Mouse (Mus musculus) frontal cortex, postnatal 25 days (tissue): ENCODE data around the gene Mfsd12.

Experiments used
- DNase-seq, 2 experiments: peaks; one replicate each; pipeline ENCODE4 v3.0.0; 2022; ENCODE audit warnings: low spot score in 2 of 2

The Mfsd12 gene

DNA sequence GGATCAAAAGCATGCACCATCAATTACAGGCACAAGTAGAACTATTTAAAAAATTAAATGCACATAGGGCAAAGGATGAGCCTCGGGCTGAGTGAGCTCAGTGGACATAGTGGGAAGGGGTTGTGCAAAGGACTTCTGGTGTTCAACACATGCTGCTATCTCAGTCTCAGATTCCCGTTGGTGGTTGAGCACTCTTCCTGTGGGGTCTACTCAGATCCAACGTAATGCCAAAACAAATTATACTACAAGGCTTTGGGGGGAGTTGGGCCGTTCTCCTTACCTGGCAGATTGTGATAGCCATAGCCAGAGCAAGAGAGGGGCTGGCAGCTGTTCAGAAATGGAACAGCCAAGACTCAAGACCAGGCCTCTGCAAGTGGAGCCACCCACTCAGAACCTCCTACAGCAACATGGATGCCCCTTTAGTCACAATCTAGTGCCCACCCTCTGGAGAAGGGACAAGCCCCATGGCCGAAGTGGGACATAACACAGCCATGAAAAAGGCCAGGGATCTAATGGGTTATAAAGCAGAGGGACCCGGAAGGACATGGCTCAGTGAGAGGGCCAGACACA is 22.6 kb downstream of the Mfsd12 start:
- no peak for DNase-seq

DNA sequence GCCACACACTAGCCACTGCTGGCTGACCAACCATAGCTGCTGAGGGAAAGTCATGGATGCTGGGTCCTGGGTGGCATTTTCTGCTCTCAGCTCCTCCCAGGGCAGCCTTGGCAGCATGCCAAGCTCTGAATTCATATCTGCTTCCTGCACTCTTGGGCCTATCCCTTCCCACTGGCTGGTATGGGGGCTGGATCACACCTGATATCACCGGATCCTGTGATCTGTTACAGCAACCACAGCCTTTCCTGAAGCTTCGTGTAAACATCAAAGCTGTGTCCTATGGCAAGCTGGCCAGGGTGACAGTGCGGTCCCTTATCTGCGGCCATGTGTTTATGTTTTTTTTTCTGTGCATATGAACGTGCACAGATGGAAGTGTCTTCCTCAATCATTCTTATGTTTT is 24.7 kb downstream of the Mfsd12 start:
- no peak for DNase-seq

DNA sequence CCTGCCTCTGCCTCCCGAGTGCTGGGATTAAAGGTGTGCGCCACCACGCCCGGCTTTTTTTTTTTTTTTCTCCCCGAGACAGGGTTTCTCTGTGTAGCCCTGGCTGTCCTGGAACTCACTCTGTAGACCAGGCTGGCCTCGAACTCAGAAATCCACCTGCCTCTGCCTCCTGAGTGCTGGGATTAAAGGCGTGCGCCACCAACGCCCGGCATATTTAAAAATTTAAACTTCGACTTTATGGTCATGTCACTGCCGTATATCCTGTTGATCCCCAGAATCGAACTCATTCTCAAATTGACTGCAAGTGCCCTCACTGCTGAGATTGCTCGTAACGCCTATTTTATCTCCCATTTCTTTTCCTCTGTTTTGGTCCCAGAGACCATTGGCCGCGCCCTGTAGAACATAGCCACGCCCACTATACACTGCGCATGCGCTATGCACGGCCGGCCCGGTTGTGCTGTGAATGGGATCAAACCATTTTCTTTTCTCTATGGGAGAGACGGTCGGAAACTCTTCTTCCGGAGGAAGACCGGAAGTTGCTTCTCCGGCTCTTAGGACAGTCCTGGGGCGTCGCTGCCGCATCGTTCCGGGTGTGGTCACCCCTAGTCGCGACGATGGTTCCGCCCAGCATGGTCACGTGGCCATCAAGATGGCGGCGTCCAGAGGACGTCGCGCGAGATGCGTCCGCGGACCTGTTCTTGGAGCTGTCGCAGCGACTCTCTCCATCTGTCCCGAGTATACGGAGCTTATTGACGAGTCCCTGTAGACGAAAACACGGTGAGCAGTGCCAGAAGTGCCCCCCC is 26.7 kb downstream of the Mfsd12 start, which contains the start of the genes Dohh and Gm48551:
TSS of gene Dohh (plus strand) at position 627 of the 803 bp plus-strand sequence.
TSS of gene Gm48551 (plus strand) at position 665 of the 803 bp plus-strand sequence.
- peak; percentile 98 to 99 for DNase-seq

DNA sequence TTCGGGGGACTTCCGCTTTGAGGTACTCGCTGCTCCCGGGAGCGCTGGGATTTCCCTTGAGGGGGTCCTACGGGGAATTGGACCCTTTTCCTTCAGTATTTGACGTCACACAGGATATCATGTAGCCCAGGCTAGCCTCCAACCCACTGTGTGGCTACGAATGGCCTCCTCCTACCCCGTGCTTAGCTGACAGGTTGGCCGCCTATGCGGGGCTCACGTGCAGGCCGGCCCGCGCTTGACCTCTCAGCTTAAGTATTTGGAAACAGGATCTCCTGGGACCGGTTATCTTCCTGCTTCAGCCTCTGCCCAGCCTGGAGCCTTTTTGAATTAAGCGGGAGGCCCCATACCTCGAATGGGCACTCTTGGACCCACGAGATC is 27.3 kb downstream of the Mfsd12 start:
- no peak for DNase-seq

DNA sequence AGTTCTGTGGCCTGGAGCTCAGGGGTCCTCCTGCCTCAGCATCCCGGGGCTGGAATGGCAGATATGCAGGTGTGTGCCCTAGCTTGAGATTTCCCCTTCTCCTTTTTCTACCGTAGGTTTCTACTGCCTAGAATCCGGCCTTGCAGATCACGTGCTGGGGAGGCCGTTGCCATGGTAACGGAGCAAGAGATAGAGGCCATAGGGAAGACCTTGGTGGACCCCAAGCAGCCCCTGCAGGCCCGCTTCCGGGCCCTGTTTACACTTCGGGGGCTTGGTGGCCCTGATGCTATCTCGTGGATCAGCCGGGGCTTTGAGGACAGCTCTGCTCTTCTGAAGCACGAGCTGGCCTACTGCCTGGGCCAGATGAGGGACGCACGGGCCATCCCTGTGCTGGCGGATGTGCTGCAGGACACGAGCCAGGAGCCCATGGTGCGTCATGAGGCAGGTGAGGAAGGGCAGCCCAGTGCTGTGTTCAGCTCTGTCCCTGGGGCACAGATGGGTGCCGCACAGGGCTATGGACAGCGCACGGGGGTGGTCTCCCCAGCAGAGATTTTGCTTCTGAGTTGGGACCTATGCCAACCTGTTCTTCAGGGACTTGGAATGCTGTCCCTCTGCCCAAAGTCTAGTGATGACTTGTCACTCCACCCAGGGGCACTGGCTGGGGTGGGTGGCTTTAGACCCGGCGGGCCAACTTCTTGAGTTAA is 28.5 kb downstream of the Mfsd12 start:
- DNase-seq, result no peak

DNA sequence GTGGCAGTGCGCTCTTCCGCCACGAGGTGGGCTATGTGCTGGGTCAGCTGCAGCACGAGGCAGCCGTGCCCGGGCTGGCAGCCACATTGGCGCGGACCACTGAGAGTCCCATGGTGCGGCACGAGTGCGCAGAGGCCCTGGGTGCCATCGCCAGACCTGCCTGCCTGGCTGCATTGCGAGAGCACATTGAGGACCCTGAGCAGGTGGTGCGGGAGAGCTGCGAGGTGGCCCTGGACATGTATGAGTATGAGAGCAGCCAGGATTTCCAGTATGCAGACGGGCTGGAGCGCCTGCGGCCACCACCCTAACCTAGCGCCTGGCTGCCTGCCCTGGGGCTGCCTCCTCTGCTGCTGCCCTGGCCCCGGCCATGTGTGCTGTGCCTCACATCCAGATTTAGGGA is 30.4 kb downstream of the Mfsd12 start:
- DNase-seq, result no peak

DNA sequence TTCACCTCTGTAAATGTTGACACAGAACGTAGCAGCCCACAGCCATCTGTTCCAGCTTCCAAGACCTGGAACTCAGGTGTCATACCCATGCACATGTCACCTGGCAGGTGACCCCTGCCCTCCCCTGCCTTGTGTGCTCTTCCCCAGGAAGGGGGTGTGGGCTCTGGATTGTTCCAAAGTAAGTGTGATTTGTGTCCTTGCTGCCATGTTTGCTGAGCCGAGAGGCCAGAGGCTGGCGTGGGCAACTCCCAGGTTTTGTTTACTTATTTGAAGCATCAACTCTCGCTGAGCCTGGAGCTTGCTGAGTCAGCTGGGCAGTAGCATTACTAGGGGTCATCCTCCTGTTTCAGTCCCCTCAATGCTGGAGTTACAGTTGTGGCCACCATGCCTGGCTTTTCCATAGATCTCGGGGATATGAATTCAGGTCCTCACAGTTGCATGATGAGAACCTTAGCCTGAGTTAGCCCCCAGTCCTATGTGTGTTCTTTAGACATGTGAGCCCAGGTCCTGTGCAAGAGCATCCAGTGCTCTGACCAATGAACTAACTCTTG is 31.3 kb downstream of the Mfsd12 start, which contains the start of gene Gm48552:
TSS of gene Gm48552 (plus strand) at position 501 of the 551 bp plus-strand sequence.
- DNase-seq, result no peak

DNA sequence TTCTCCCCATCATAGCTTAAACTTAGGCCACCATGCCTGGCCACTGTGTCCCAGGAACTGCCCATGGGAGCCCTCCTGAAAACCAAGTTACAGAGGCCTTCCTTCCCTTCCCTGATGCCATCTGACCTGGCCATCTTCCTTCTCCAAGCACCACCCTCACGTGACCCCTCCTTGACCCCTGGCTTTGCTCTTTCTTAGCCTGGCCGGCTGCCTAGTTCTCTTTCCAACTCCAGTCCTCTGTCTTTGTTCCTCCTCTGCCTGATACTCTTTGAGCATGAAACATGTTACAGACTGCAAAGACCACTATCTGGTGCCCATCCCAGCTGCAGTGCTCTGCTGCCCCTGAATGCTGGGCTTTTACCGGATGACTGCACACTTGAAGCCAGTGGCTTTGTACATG is 32.1 kb downstream of the Mfsd12 start:
- no peak for DNase-seq

DNA sequence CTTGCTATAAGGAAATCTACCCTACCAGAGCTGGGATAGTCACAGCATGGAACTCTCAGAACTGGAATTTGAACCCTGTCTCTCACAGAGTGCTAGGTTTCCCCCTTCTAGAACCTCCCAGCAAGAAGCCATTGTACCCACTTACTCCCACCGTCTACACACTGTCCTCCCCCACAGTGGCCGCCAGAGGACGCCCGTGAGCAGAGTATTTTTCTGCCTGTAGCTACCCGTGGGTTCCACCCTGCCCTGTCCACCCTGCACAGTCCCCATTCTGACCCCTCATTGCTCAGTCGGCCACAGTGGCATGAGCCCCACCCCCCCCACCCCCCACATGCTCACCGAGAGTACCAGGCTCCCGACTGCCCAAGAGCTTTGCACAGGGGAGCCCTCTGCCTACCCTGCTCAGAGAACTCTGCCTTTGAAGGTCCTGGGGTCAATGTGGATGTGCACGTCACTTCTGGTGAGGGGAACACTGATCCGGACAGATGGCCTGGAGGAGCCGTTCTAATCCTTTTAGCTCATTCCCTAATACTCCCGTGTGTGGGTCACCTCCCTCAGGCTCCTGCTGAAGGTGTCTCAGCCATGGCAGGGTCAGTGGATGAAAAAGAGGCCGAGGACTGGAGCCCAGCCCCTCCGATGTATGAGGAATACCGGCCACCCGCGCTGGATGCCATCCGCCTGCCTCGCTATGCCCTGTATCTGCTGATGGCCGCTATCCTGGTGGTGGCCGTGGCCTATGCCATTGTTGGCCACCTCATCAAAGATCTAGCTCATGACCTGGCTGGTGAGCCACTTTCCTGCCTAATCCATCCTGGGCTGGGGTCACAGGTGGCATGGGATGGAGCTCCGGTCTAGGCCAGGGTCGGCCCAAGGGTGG is 32.7 kb downstream of the Mfsd12 start:
- peak in 1 of 2 experiments; percentile 75 for DNase-seq

DNA sequence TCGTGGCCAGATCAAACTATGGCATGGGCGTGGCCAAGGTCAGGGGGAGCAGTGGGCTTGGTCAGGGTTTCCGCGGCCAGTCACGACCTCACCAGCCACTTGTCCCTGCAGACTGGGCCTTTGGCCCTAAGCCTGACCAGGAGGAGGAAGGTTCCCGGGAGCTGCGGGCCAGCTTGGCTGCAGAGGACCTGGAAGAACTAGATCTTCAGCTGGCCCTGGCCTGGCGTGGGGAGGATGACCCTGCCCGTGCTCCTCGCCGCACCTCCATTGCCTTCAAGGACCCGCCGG is 33.3 kb downstream of the Mfsd12 start:
- no peak for DNase-seq

DNA sequence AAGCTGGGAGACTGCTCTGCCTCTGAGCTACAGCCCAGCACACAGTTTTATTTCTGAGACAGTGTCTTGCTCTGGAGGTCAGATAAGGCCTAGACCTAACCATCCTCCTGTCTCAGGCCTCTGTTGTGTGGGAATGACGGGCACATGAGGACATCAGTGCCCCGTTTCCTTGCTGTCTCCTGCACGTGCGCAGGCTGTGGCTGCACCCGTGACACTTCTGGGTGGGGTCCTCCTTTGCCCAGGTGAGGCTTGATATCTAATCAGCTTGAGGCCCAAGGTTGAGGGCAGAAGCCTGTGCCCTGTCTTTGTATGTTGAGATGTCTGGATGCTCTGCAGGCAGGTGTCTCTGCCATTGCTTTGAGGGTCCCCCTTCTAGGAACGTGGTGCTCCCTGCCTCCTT is 35.0 kb downstream of the Mfsd12 start:
- DNase-seq, result no peak

DNA sequence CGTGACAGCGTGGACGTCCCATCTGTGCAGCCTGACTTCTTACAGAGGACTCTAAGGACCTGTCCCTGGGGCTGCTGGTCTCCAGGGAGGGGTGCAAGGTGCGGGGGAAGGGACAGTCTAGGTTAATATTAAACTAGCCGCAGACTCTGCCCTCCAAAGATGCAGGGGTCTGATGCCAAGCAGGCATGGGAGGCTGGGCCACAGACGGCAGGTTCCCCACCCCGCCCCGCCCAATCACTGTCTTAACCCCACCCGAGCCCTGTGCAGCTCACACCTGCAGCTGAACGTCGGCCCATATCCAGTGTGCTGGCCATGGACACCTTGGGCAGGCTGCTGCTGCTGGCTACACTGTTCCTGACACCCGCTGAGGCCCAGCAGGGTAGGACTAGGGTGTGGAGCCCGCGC is 35.5 kb downstream of the Mfsd12 start, which contains the start of gene Smim24:
TSS of gene Smim24 (plus strand) at position 271 of the 405 bp plus-strand sequence.
- DNase-seq, result no peak

DNA sequence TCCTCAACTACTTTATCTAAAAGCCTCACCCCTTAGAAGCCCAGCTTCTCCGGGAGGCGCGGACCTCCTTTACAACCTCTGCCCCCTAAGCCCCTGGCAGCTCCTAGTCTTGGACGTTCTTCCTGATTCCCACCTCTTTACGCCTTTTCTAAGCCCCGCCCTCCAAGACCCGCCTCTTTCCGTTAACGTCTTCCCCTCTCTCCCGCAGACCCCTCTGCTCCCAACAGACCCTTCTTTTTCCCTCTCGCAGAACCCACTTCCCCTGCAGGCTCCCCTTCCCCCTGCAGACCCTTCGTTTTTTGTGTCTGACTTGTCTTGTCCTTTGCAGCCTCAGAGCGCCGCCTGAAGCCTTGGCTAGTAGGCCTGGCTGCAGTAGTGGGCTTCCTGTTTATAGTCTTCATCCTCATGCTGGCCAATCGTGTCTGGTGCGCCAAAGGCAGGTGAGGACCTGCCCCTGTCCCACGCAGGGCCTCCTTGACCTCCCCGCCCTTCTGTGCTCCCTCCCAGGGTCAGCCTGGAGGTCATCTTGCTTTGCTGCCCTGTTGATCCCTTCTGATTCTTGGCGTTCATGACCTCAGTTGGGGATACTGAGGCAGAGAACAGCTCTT is 36.3 kb downstream of the Mfsd12 start:
- DNase-seq, result no peak

DNA sequence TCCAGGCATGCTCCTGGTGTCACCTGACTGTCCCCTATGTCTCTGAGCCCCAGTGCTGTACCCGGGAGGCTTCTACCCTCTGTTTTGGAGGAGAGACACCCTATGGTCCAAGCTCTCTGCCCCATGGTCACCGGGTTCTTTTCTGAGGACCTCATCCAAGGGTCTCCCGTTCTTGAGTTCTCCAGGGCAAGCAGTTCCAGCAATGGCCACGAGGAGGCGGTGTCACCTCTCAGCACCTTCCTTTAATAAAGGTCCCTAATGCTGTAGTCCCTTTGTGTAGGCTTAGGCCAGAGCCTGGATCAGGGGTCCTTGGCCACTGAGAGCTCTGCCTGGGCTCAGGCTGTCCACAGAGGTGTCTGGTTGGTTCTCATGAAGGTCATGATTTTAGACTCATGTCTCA is 37.8 kb downstream of the Mfsd12 start:
- peak; percentile 65 to 74 for DNase-seq

DNA sequence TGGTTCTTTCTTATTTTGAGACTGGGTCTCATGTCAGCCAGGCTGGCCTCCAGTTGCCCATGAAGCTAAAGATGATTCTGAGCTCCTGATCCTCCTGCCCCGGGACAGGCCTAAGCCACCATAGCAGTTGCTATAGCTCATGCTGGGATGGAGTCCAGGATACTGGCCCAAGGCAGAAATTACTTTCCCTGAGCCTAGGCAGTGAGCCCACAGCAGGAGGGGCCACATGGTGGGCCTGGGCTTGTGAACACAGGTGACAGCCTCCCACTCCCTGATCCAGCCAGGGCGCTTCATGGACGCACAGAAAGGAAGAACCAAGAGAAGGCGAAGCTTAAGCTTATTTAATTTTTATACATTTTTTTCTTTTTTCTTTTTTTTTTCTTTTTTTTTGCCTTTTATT is 38.6 kb downstream of the Mfsd12 start:
- no peak for DNase-seq

DNA sequence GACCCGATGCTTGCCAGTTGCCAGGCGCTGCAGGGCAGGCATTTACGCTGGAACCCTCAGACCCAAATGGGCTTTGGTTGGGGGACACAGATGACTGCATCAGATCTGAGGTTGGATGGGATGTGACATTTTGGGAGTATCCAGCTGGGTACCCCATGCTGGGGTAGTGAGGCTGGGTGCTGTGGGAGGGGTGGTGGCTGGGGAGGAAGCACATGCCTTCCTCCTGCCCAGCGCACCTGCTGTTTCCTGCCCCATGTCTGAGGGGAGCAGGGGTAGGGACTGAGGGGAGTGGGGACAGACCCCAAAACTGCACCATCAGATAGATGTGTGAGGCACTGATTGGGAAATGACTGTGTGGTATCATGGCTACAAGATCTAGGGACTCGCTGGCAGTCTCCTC is 39.5 kb downstream of the Mfsd12 start:
- no peak for DNase-seq

DNA sequence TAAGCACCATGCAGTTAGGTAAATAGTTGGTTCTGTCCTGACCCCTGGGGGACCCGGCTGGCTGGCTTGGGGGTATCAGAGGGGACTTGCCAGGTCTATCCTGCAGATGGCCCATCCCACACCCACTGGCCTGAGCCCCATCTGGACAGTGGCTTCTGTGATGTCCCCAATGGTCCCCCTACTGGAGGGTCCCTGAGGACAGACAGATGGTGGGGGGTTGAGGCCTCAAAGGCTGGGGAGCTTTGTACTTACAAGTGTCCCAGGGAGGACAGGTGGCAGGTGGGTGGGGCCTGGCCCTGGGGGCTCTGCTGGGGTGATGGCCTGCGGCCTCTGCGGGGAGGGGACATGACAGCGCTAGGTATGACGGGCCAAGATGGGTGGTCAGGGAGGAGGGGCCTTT is 42.0 kb downstream of the Mfsd12 start:
- no peak for DNase-seq

DNA sequence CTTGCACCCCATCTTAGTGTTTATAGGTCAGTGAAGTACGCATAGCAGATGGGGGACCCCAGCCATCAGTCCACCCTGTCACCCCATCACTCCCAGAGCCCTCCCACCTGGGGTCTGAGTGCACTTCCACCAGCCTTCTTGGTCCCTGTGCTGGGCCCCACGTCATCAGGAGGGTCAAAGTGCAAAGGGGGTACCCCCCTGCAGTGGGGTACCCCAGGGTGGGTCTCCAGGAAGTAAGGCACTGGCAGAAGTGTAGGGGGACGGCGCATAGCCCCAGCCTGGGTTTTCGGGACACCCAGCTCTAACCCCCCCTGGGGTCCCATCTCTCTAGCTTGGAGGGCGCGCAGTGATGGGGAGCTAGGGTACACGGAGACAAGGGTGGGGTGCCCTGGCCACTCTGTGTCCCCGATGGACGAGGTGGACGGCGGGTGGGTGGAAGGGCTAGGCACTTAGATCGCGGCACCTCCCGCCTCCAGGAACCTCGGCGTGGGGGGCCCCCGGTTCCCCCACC is 42.6 kb downstream of the Mfsd12 start:
- DNase-seq, result no peak

DNA sequence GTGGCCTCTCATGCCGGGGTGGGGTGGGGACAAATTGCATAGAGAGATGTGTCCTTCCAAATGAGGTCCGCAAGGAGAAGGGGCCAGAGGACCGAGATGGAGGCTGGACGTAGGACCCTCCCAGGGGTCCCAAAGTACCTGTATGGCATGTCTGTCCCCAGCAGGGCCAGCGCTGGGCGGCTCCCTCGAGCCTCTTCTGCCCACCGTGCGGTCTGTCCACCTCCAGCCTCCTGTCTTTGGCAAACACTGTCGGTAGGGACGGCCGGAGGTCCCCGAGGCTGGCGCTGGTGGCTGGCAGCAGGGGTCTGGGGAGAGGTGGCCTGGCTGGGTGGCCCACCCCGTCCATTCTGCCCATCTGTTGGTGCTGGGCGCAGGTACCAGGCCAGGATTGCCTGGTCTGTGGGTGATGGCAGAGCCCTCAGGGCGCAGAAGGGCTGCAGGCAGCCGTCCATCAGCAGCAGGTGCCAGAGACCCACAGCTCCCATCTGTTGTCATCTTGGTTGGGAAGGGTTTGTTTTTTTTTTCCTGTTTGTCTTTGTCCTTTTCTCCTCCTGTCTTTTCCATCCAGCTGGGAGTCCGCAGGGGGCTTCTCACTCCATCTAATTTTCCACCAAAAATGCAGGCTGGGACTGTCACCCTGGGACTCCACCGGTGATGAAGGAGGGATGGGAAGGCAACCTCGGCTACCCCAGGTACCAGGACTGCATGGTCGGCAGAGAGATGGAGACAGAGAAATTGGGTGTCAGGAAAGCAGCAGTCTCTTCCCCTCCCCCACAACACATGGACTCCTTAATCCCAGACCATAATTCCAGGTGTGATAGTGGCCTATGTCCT is 43.3 kb downstream of the Mfsd12 start:
- DNase-seq, result no peak

DNA sequence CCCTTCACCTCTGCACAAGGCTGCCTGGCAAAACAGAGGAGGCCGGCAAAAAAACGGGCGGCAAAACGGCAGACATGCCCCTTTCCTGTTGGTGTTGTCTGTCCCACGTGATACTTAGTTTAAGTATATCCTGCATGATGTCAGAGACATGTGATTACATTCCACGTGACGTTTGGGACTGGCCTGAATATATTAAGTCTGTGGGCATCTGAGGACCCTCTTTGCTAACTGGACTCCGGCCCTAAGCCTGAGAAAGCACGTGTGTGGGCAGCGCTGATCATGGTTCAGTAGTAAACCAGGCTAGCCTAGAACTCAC is 43.9 kb downstream of the Mfsd12 start:
- DNase-seq, result no peak
